Mouse (Mus musculus): ENCODE measurements at regions not wholly inside any gene's neighbourhood (a gene's known extent, or its start where the extent isn't known, plus 50 kb on each side); places are given as distances from the start of the nearest gene placed in this dataset.
A peak's percentile ranks its signal among the peaks of the same experiment; 100 is the strongest.

DNA sequence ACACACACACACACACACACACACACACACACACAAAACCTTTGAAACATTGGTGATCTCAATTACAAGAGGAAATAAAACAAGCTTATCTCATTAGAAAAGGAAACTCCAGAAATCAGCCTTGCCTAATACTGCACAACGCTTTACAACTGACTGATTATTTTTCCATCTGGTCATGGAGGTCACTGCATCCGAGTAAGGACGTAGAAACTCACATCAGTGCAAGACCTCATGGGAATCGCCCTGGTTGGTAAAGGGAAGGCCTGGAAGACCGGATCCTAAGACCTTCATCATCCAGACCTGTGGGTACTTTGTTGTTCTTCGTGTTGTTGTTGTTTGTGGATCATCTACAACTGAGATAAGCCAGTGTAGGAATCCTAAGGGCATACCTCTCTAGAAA lies 77.8 kb upstream of the Sestd1 start:
- ChIA-PET CTCF (interaction anchor here (0.9 kb wide), 1 partner anchor 16 kb away, joined by 3 read pairs; no protein-coding TSS in a partner anchor), POLR2A (no interaction called here)
- DNase-seq (ENCODE audit: low read depth, low spot score) (no peak), ATAC-seq (no peak)
- peaks cover 45% of the 10 kb centered on the region for H3K27me3 ChIP-seq
- no peak for TF ChIP-seq CTCF (IDR thresholded peaks at IDR 0.05)
- in situ Hi-C loops (cut with MboI; ENCODE audit: low pct_unique_long_range_greater_than_20kb), result loop anchor here (25.0 kb wide), 1 partner anchor 654 kb away; no protein-coding TSS in a partner anchor

DNA sequence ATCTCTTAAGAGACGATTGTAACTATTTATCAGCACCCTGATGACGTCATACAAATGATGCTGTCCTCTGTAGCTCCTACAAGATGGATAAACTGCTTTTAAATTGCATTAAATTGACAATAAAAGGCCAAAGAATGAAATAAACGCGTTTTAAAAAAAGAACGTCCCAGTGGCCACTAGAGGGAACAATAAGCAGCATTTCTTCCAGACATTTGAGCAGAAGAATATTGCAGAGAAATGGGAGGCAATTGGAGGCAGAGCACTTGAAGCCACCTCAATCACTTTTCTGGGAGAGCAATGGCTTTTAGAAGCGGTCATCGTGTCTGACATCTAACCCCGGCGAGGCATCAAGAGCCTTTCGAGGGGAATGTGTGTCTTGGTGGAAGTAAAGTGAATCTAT lies 76.4 kb upstream of the Sestd1 start:
- ChIA-PET POLR2A (no interaction called here), CTCF (no interaction called here)
- DNase-seq (ENCODE audit: low read depth, low spot score), result no peak
- peak; percentile 39 for TF ChIP-seq CTCF (IDR thresholded peaks at IDR 0.05)
- in situ Hi-C loops (cut with MboI; ENCODE audit: low pct_unique_long_range_greater_than_20kb), result loop anchor here (25.0 kb wide), 1 partner anchor 656 kb away; no protein-coding TSS in a partner anchor
- H3K27me3 ChIP-seq, result peaks cover 35% of the 10 kb centered on the region
- no peak for ATAC-seq

DNA sequence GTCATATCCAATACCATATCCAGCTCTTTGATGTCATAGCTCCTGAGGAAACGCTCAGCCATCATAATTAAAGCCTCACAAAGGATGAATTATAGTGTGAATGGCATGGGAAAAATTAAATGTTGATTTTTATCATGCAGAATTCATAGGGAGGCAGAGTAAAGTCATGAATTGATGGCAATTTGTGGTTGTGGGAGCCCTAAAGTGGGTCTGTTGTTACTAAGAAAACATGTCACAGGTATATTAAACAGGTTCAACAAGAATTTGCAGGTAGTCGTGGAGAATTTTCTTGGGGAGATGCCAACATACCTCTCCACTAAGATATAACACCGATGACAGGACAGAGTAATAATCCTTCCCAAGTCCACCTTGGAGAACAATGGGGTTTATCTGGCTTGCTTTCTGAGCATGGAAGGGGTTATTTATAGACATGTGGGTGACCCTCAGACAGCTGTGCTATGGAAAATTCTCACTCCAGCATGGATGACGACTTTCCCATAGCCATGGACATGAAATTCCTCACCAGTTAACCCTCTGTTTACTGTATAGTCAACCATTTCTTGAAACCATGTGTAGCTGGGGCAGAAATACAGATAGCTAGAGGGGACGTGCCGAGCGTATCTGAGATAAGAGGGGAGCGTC lies 71.7 kb upstream of the Sestd1 start:
- peaks cover 18% of the 10 kb centered on the region for H3K27me3 ChIP-seq
- ChIA-PET POLR2A (no interaction called here), CTCF (no interaction called here)
- TF ChIP-seq CTCF (IDR thresholded peaks at IDR 0.05), result no peak
- in situ Hi-C loops (cut with MboI; ENCODE audit: low pct_unique_long_range_greater_than_20kb), result loop anchor here (25.0 kb wide), 1 partner anchor 660 kb away; no protein-coding TSS in a partner anchor
- DNase-seq (ENCODE audit: low read depth, low spot score), result no peak
- no peak for ATAC-seq

DNA sequence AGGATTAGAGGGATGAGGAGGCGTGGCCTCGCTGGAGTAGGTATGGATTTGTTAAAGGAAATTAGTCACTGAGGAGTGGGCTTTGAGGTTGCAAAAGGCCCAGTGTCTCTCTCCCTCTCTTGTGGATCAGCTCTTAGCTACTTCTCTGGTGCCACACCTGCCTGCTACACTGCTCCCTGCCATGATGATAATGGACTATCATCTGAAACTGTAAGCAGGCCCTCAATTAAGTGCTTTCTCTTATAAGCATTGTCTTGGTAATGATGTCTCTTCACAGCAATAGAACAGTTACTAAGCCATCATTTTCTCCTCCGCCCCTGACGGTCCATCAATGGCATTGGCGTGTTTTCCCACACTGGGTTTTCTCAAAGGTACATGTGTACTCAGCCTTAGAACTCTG lies 66.6 kb upstream of the Sestd1 start:
- in situ Hi-C loops (cut with MboI; ENCODE audit: low pct_unique_long_range_greater_than_20kb), result loop anchor here (10.0 kb wide), 1 partner anchor 372 kb away; no protein-coding TSS in a partner anchor
- DNase-seq (ENCODE audit: low read depth, low spot score) (no peak), ATAC-seq (no peak)
- ChIA-PET POLR2A (no interaction called here), CTCF (no interaction called here)
- TF ChIP-seq CTCF (IDR thresholded peaks at IDR 0.05), result no peak
- peaks cover 6% of the 10 kb centered on the region for H3K27me3 ChIP-seq

DNA sequence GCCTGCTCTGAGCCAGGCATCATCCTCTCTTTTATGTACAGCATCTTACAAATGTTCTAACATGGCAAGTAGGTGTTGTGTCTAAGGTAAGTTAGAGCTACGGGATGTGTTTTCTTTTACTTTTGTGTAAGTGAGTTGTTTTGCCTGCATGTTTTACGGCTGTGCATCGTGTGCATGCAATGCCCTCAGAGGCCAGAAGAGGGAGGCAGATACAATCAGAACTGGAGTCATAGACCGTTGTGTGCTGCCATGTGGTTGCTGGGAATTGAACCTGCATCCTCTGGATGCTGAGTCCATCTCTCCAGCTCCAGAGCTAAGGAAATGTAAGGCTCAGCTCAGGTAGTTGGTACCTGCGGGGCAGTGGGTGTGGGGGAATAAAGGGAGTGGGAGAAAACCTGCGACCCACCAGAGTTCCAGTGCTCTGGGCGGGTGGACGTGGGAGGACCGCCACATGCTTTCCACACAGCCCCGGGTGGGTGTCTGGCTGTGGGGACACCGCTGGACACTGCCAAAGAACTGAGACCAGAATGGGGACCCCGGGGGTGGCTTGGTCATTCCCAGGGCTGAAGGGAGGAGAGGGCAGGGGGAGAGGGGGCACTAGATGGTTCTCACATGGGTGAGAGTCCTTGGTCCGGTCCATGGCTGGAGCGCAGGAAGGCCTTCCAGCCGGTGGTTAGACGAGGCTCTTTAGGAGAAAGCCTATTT lies 63.5 kb upstream of the Sestd1 start:
- H3K27me3 ChIP-seq, result no peaks in the 10 kb centered on the region
- ATAC-seq (no peak), DNase-seq (ENCODE audit: low read depth, low spot score) (no peak)
- ChIA-PET POLR2A (interaction anchor here (0.8 kb wide), 1 partner anchor 96 kb away, joined by 3 read pairs; no protein-coding TSS in a partner anchor), CTCF (interaction anchor here (1.7 to 4.7 kb wide), 4 partner anchors 25 to 373 kb away, joined by 3 to 76 read pairs (median 21); no protein-coding TSS in a partner anchor)
- peak; percentile 60 for TF ChIP-seq CTCF (IDR thresholded peaks at IDR 0.05)
- in situ Hi-C loops (cut with MboI; ENCODE audit: low pct_unique_long_range_greater_than_20kb), result loop anchor here (10.0 kb wide), 1 partner anchor 369 kb away; no protein-coding TSS in a partner anchor

DNA sequence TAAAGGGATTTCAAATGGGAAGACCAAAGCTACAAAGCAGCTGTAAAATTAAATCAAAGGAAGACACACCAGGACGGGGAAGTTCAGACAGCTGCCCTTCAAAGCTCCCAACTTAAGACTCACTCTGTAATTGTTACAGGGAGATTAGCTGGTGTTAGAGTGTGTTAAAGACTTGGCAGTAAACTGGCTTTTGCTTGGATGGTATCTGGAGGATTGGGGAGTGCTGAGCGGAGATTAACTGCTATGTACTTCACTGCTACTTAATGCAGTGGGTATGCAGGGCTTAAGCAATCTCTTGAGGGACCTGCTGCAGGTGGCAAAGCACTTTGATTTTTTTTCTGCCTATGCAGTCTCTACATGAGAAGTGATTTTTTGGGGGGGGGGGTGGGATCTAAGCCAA lies 62.0 kb upstream of the Sestd1 start:
- ATAC-seq, result no peak
- no peak for DNase-seq (ENCODE audit: low read depth, low spot score)
- in situ Hi-C loops (cut with MboI; ENCODE audit: low pct_unique_long_range_greater_than_20kb), result loop anchor here (10.0 kb wide), 1 partner anchor 368 kb away; no protein-coding TSS in a partner anchor
- POLR2A ChIA-PET, result no interaction called here
- no peak for TF ChIP-seq CTCF (IDR thresholded peaks at IDR 0.05)
- CTCF ChIA-PET, result interaction anchor here (0.6 to 4.7 kb wide), 26 partner anchors 12 to 372 kb away, joined by 3 to 76 read pairs (median 4); no protein-coding TSS in a partner anchor
- no peaks in the 10 kb centered on the region for H3K27me3 ChIP-seq

DNA sequence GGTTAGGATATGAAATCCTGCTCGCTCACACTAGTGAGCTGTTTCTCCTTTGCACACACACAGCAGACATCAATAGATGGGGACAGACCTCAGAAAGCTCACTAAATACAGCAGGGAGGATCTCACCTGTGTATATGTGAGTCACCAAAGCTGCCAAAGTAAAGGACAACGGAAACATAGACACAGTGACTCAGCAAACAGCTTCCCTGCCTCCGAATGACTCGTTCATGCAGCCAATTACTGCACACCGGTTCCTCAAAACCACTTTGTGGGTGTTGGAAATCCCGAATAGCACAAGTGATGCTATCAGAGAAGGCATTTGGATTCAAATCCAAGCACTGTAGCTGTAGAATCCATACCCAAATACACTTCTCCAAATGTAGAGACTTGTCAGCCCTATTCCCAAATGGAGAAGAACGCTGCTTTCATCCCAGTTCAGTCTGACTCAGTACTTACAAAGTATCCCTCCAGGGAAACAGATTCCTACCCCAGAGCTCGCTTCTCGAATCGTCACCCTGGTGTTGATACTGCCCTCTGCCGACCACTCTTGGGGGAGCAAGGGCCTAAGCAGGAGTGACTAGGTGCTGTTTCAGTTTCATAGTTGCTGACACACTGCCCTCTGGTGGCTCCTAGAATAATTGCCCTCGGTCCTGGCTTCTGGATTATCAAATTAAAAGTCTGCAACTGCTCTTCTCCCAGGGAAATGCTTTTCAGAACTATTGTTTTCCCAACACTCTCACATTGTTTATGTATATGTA lies 61.4 kb upstream of the Sestd1 start:
- ChIA-PET POLR2A (interaction anchor here (0.6 kb wide), 1 partner anchor 81 kb away, joined by 3 read pairs; no protein-coding TSS in a partner anchor), CTCF (interaction anchor here (0.6 to 4.7 kb wide), 42 partner anchors 9 to 408 kb away, joined by 3 to 76 read pairs (median 4); partner anchors contain the start of gene Sestd1)
- DNase-seq (ENCODE audit: low read depth, low spot score) (peak; percentile 76), ATAC-seq (peak; percentile 99)
- peak; percentile 99 for TF ChIP-seq CTCF (IDR thresholded peaks at IDR 0.05)
- in situ Hi-C loops (cut with MboI; ENCODE audit: low pct_unique_long_range_greater_than_20kb), result loop anchor here (10.0 kb wide), 1 partner anchor 367 kb away; no protein-coding TSS in a partner anchor
- H3K27me3 ChIP-seq, result no peaks in the 10 kb centered on the region

DNA sequence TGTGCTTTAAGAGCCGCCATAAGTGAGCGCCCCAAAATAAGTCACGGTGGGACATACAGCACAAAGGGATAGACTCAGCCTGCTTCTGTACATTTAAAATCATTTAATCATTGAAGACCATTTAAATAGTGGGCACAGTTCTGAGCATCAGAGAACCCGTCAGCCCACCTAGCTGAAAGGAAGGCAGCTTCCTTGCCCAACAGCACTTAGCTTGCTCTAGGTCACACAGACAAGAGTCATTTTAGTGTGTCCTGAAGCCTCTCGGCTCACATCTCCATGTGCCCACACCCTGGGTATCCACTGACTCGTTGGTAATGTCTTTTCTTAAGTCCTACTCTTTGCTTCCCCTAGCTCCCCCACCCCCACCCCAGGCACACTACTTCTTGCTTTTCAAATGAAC lies 59.7 kb upstream of the Sestd1 start:
- POLR2A ChIA-PET, result no interaction called here

DNA sequence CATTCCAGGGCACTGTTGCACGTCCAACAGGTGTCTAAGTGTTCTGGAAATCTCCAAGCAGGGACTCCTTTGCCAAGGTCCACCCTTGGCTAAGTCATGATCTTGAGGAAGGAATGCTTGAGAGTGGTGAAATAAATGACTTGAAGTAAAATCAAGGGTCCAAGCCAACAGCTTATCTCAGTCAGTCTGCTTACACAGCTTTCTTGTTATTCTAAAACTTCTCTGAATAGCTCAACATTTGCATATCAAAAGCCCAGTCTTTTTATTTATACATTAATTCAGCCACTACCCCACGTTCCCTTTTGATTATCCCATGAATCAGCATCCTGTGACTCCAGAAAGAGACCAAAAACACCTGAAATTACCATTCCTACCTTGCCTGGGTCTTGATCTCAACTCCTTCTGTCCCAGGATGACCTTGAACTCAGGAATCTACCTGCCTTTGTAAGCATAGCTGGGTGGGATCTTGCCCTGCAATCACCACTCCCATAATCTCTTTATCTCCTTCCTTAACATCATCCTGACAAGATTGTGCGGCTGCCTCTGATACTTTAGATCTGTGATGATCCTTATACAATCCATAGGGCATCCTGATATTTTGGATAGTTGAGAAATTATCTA lies 57.5 kb upstream of the Sestd1 start:
- no peaks in the 10 kb centered on the region for H3K27me3 ChIP-seq
- no peak for TF ChIP-seq CTCF (IDR thresholded peaks at IDR 0.05)
- DNase-seq (ENCODE audit: low read depth, low spot score) (no peak), ATAC-seq (no peak)
- POLR2A ChIA-PET, result no interaction called here
- in situ Hi-C loops (cut with MboI; ENCODE audit: low pct_unique_long_range_greater_than_20kb), result loop anchor here (5.0 to 10.0 kb wide), 3 partner anchors 53 to 276 kb away; partner anchors contain the start of gene Sestd1
- CTCF ChIA-PET, result interaction anchor here (1.0 to 1.3 kb wide), 3 partner anchors 71 to 117 kb away, joined by 3 to 4 read pairs (median 4); no protein-coding TSS in a partner anchor

More for the DNA sequence above, 59.7 kb upstream of the Sestd1 start:
- H3K27me3 ChIP-seq, result no peaks in the 10 kb centered on the region
- CTCF ChIA-PET, result interaction anchor here (1.7 to 4.7 kb wide), 2 partner anchors 11 to 91 kb away, joined by 4 to 76 read pairs; no protein-coding TSS in a partner anchor
- ATAC-seq (no peak), DNase-seq (ENCODE audit: low read depth, low spot score) (no peak)
- no peak for TF ChIP-seq CTCF (IDR thresholded peaks at IDR 0.05)
- in situ Hi-C loops (cut with MboI; ENCODE audit: low pct_unique_long_range_greater_than_20kb), result loop anchor here (10.0 kb wide), 1 partner anchor 365 kb away; no protein-coding TSS in a partner anchor

All from Patski (cell line).